Mouse (Mus musculus): ENCODE measurements around the gene Aldoc.
A peak's percentile ranks its signal among the peaks of the same experiment; 100 is the strongest.

Gene Aldoc

GRCm38 (mm10) chr11:78360789-78361131 is 38.0 kb downstream of the Aldoc start:
- DNase-seq (ENCODE audit: low read depth, low spot score): no peak

DNA sequence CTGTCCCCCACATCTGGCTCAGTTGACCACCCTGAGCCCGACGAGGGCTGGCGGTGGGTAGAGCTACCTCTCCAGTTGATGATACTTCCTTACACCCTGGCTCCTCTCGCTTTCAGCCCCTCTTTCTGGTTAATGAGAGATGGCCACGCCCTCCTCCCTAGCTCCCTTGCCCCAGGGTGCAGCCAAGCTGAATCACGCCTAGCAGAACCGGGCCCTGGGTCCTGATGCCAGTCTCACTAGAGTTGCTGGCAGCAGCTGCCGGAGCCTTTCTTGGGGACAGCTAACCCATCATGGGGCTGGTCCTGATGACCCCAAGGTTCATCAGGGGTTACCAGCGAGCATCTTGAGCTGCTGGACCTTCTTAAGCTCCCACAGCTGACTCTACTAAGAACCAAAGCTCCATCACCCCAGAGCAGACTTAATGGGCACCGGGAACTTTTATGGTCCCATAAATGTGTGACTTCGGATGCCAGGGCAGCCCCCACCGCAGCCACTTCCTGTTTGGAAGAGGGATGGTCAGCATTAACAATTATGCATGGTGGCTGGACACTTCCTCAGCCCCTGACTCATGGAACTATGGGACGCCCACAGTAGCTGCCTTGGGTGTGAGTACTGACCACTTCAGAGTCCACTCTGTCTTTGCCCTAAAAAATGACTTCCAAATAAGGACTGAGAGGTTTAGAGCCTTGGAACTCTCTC is 40.7 kb downstream of the Aldoc start:
- DNase-seq (ENCODE audit: low read depth, low spot score): no peak

DNA sequence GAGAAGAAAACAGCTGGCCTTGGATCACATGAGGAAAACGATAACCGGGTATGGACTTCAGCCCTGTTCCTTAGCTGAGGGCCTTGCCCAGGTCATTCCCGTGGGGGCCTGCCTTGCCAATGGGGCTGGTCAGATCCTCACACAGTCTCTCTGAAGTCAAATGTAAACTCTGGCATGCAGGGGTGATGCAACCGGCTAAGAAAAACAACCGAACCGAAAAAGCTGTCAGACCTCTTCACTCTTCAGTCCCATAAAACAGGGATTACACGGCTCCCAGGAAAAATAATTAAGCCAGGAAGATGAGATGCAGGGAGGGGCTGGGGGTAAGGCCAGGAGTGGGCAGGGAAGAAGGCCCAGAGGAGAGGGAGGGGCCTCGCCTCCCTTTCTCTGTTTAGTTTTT is 41.3 kb downstream of the Aldoc start:
- DNase-seq (ENCODE audit: low read depth, low spot score): no peak

- DNase-seq (ENCODE audit: low read depth, low spot score): no peak
Measured at GRCm38 (mm10) chr11:78367456-78368225, 44.9 kb downstream of the Aldoc start.

DNA sequence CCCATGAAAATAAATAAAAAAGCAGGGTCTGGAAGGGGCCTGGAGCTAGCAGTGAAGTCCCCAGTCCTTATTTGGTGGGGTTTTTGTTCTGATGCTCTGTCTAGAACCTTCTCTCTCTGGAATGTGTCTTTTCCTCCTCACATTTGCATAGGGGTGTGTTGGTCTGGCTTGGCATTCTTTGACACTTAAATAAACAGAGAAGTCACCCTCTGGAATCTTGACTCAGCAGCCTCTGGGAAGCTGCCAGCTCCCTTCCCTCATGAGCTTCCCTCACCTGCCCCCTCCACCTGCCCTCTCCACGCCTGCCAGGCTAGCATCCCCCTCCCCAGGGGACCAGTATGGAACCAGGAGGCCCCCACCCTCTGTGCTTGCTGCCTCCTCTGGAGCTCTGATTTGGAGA is 47.6 kb downstream of the Aldoc start:
- DNase-seq (ENCODE audit: low read depth, low spot score): peak; percentile 68

- DNase-seq (ENCODE audit: low read depth, low spot score): no peak
Measured at GRCm38 (mm10) chr11:78371711-78372110, 48.9 kb downstream of the Aldoc start.

DNA sequence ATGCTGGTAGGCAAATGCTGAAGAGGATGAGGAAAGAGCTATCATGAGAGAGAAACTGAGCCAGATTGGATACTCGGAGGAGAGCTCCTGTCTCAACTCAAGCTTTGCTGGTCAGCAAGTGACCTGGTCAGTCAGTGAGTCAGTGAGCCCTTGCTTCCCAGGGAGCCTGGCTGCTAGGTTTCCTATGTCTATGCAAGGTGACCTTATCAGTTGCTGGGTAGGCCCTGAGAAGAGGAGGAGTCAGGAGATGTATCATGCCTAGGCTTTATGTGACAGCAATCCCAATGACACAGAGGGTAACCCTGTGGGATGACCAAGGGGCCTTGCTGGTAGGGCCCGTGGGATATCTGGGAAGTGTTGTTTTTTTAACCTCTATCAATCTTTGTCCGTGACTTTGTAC is 49.4 kb downstream of the Aldoc start:
- no peak for DNase-seq (ENCODE audit: low read depth, low spot score)

GRCm38 (mm10) chr11:78372610-78373009 is 49.8 kb downstream of the Aldoc start:
- no peak for DNase-seq (ENCODE audit: low read depth, low spot score)

DNA sequence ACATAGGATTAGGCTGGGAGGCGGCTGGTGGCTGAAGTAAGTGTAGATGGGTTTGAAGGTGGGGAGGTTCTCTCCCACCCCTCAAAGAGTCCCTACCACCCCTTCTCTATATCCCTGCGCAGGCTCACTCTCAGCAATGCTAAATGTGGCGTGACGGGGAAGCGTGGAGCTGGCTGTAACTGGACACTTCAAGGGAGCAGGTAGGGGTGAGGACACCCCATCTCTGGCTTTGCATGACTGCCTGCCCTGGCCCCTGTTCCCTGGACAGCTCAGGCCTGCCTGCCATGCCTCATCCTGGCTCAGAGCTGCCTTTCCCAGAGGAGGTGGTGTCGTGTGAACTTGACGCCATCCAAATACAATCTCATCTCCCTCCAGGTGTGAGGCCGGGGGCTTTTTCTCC is 51.4 kb downstream of the Aldoc start:
- DNase-seq (ENCODE audit: low read depth, low spot score): no peak

Measured in ES-CJ7 (cell line).